Mouse (Mus musculus) spleen, embryonic (tissue): Measurements from ENCODE around the gene Sdc3.

ENCODE experiments used
- CTCF ChIA-PET: fragments of 350-600 bp; sonication (Branson Sonifier 250); formaldehyde crosslinking; loops from one replicate; lab custom pipeline; 2022; lab: Charles Lee

Gene Sdc3

GRCm38 (mm10) chr4:130792376-130793179 is at the start of gene Sdc3:
TSS of gene Sdc3 (plus strand) at chr4:130792537.
- CTCF ChIA-PET: interaction anchor here (0.6 kb wide), 1 partner anchor 57 kb away, joined by 3 read pairs; no protein-coding TSS in a partner anchor

DNA sequence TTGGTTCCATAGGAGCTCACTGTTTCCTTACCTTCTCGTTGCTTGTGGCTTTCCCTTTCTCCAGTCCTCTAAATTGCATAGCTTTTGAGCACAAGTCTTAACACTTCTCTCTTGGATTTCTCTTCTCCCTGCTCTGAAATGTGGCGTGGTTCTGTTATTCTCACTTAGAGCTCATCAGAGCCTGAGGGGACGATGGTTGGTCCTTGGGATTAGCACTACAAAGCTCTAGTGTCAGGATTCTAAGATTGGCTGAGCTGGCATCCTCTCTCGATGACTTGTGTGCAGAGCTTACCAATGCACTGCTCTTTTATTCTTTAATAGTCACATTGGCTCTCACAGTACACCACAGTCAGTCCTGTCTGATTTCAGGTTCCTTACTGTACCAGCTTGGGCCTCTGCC is 48.3 kb upstream of the Sdc3 start:
- CTCF ChIA-PET: no interaction called here

DNA sequence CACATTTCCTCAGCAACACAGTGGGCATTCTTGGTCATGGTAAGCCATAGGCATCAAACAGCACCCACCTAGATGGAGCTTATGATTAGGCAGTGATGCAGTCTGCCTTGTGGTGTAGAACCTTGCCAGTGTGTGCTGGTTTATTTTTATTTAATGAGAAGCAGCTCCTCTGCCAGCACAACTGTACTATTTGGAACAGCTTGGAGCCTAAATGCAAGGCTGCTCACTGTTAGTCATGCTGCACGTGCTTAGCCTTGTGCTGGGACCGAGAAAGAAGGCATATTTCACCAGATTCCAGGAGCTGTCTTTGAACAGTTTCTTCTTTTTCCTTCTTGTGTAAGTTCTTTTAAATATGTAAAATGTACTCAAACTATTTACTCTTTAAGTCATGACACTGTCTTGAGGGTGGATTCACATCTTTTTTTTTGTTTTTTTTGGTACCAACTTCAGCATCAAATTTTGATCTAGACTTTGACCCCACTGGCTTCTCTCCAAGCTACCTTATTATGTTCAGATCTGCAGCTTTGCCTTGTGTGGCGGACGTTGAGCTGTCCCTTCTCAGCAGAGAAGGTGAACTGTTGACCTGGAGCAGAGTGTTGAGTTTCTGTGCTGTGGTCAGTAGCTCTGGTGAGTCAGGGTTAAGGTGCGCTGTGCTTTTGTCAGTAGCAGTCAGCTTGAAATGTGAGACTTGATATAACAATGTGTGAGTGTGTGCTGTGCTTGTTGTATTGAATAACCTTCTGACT is 46.6 kb upstream of the Sdc3 start:
- CTCF ChIA-PET: no interaction called here

DNA sequence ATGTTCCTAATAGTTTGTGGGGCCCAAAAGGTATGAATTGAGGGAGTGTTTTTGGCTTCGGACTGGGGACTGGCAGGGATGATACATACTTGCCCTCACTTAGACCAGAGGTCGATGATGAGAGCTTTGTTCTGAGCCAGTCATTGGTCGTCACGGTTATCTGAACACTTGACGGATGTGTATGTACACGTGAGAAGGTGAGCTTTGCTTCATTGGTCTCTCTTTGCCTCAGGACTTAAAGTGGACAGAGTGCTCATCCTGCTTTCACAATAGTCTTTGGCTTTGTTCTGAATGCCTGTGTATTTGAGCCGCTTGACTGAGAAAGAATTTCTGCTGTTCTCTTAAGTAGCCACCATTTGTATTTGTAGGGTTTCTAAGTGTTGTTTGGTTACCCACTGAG is 42.8 kb upstream of the Sdc3 start:
- CTCF ChIA-PET: no interaction called here

DNA sequence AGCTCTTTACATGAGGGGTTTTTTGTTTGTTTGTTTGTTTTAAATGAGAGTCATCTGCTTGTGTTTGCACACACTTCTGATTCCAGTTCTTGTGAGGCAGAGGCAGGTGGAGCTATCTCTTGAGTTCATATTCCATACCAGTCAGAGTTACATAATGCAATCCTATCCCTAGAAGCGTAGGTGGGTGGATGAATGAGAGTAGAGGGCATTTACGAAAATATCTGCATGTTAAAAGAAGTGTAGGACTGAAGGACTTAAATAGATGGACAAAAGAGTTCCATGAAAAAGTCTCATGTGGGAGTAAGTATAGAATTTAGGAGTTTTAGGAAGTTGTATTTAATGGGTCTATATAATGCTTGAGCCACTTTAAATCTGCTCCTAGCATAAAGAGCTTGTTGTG is 40.4 kb upstream of the Sdc3 start:
- CTCF ChIA-PET: interaction anchor here (0.7 kb wide), 1 partner anchor 1048 kb away, joined by 7 read pairs; no protein-coding TSS in a partner anchor

GRCm38 (mm10) chr4:130752591-130752990 is 39.7 kb upstream of the Sdc3 start:
- CTCF ChIA-PET: no interaction called here

DNA sequence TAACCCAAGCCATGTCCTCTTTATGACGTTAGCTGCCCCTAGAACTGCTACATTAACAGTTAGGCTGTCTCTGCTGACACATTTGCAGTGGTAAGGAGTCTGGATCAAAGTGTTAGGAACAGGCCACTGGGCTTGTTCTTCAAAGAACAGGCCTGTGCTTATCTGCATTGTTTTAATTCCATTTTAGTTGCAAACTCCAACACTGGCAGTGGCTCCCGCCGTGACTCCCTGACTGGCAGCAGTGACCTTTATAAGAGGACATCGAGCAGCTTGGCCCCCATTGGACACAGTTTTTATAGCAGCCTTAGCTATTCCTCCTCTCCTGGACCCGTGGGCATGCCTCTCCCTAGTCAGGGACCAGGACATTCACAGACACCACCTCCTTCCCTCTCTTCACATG is 38.6 kb upstream of the Sdc3 start:
- CTCF ChIA-PET: no interaction called here

DNA sequence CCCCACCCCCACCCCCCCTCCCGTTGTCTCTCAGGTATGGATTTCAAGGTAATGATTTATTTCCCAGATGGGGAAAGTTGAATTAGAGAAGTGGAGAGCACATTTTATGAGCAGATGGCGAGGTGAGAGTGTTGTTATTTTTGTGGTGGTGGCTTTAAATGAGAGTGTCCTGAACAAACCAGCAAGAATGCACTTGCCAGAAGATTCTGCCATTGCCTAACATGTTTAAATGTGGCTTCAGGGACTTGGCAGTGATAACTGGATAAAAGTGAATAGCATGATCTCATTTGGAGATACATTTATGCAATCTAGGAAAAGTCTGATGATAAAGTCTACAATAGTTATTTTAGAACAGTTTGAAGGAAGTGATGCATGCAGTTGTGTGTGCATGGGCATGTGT is 37.6 kb upstream of the Sdc3 start:
- CTCF ChIA-PET: no interaction called here

- CTCF ChIA-PET: no interaction called here
Observed at GRCm38 (mm10) chr4:130759875-130760274, 32.5 kb upstream of the Sdc3 start.

DNA sequence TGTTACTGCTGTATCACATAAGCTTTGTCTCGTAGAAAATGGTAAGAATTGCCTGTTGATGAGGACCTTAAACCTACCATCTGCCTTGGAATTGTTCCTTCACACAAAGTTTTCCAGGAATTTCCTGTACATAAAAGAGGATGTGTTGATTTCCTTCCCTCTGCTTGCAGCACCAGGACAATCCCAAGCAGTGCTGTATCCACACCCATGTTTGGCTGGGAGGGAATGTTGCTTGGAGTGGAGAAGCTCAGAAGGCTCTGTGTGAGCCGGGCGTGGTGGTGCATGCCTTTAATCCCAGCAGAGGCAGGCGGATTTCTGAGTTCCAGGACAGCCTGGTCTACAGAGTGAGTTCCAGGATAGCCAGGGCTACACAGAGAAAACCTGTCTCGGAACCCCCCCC is 30.5 kb upstream of the Sdc3 start:
- CTCF ChIA-PET: no interaction called here

DNA sequence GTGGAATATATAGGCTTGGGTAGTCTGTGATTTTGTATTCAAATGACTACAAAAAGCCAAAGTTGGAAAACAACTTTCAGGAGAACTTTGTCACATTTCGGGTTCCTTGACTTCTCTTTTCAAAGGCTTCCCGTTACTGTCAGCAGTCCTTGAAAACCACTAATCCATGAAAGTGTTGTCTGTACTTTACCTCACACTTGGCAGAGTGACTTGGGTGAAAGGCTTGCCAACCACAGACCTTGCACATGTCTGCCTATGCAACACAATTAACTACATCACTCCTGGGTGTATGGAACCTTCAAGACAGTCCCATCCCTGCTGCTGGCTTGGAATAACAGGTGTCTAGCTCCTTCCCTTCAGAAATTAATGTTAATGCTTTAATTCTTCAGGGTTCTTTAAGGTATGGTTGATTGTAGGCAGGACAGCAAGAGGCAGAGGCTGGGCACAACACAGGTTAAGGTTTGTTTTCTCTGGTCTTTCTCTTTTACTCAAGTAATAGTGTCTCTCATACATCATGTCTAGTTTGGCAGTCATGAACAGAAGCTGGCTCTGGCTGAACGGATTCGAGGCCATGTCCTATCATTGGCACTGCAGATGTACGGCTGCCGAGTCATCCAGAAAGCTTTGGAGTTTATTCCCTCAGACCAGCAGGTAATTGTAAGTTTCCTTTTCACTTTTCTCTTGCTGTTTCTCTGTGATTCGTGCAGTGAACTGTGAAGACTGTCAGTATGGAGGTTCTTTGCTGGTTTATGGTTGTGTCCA is 26.8 kb upstream of the Sdc3 start:
- CTCF ChIA-PET: no interaction called here

DNA sequence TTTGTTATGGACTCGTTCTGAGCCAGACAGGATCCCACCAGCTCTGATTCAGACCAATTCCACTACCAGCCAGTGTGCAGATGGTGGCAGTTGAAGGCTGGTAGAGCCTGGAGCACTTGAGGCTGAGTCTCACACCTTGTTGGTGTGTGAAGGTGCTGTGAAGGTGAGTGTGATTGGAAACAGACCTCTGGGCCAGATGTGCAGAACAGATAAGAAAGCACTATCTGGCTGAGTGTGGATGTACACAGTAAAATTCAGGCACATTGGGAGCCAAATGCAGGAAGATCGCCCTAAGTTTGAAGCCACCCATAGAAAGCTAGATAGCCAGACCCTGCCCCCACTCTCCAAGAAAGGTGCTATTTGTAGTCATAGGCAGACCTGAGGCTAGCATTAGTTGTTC is 25.9 kb upstream of the Sdc3 start:
- CTCF ChIA-PET: no interaction called here

GRCm38 (mm10) chr4:130766926-130767325 is 25.4 kb upstream of the Sdc3 start:
- CTCF ChIA-PET: no interaction called here

GRCm38 (mm10) chr4:130773899-130774298 is 18.4 kb upstream of the Sdc3 start:
- CTCF ChIA-PET: no interaction called here

DNA sequence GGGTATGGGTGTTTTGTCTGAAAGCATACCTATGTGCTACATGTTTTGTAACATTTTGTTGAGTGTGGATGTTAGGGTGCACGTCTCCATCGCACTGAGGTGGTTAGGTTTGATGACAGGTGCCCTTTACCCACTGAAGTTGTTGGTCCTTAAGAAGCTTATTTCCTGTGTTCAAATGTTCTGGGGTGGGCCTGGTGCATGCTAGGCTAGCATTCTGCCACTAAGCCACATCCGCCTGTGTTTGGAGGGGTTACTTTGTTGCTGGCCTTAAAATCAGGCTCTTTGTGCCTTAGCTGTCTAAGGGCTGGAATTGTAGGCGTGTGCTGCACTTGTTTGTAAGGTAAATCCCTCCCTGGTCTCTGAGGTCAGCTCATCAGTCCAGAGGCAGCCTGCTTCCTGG is 17.5 kb upstream of the Sdc3 start:
- CTCF ChIA-PET: no interaction called here

GRCm38 (mm10) chr4:130777647-130778046 is 14.7 kb upstream of the Sdc3 start:
- CTCF ChIA-PET: interaction anchor here (0.6 to 0.9 kb wide), 2 partner anchors 10 to 519 kb away, joined by 3 to 6 read pairs; no protein-coding TSS in a partner anchor

GRCm38 (mm10) chr4:130779037-130779436 is 13.3 kb upstream of the Sdc3 start:
- CTCF ChIA-PET: no interaction called here

DNA sequence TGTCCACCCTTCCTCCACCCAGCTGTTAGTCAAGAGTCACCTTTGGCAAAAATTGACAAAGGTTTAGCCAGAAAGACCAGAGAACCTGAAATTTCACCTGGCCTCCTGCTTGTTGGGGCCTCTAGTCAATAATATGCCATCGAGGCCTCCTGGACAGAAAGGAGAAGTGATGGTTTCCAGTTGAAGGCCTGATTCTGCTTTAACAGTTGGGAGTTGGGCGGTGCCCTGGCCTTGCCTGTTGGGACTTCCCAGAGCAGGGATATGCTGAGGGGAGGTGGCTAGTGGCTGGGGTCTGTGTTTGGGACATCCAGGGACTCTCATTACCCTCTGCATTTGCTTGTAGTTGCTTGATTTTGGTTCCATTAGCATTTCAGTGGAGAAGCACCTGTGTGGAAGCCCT is 9.8 kb upstream of the Sdc3 start:
- CTCF ChIA-PET: interaction anchor here (0.7 kb wide), 1 partner anchor 34 kb away, joined by 3 read pairs; no protein-coding TSS in a partner anchor

- CTCF ChIA-PET: interaction anchor here (0.6 to 1.8 kb wide), 5 partner anchors 14 to 587 kb away, joined by 3 to 9 read pairs (median 3); no protein-coding TSS in a partner anchor
Observed at GRCm38 (mm10) chr4:130784755-130785154, 7.6 kb upstream of the Sdc3 start.

DNA sequence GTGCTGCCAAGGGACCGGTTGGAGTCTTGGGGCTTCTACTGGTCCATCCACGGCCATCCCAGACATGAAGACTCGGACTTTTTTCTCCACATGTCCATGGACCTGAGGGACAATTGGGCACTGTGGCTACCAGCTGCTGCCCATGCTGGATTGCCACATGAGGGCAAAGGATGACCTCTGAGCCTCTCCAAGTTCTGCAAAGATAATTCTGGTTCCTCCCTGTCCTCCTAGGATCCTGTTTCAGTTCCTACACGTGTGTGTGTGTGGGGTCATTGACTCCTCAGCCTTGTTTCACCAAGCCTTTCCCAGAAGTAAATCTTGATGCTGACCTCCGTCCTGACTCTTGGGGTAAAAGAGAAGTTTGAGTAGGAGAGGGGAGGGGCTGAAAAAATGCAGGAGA is 4.8 kb upstream of the Sdc3 start:
- CTCF ChIA-PET: interaction anchor here (0.6 kb wide), 1 partner anchor 84 kb away, joined by 10 read pairs; no protein-coding TSS in a partner anchor

DNA sequence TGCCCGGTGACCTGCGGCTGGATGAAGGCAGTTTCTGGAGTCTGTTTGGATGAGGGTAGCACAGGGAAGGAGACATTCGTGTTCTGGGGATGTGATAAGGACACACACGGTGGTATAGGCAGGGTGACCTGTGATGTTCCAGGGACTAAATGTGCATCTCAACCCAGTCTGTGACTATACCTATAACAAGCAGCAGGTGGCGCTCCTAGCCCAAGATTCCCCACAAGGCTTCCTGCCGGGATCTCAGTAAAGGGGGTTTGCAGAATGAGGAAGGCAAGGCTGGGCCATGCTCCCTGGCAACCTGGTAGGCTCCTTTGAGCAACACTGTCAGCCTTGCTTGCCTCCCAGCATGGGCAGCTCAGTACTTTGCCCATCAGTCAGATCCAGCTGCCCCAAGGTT is 2.2 kb upstream of the Sdc3 start:
- CTCF ChIA-PET: interaction anchor here (0.7 to 1.9 kb wide), 6 partner anchors 14 to 122 kb away, joined by 3 to 9 read pairs (median 4); partner anchors contain the start of gene Laptm5
